Mouse (Mus musculus): ENCODE measurements around the gene Lclat1.

Gene Lclat1

GRCm38 (mm10) chr17:73091368-73091767 is 16.4 kb upstream of the Lclat1 start:
- no peak for DNase-seq

- DNase-seq: no peak
These were observed 15.4 kb upstream of the Lclat1 start for GRCm38 (mm10) chr17:73092103-73093097.

DNA sequence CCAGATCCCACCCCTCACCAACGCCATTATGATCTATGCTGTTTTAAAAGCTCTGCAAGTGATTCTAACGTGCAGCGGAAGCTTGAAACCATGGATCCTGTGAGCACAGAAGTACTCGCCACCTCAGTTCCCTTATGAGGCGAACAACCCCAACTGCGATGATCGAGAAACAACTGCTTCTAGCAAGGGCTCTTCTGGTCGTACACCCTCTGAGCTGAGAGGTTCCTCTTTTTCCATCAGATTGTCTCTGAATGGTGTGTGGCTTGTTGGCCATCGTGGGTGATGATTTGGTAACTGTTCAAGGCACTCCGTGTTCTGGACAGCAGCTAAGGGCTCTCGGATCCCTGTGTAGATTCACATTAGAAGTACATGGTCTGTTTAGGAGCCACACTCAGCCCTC is 12.7 kb upstream of the Lclat1 start:
- DNase-seq: no peak

GRCm38 (mm10) chr17:73095585-73095984 is 12.2 kb upstream of the Lclat1 start:
- DNase-seq: no peak

GRCm38 (mm10) chr17:73096484-73096883 is 11.3 kb upstream of the Lclat1 start:
- peak; percentile 46 to 81 for DNase-seq

- DNase-seq: no peak
These were observed 9.1 kb upstream of the Lclat1 start for GRCm38 (mm10) chr17:73098636-73099035.

- no peak for DNase-seq
These were observed 7.4 kb upstream of the Lclat1 start for GRCm38 (mm10) chr17:73100396-73100795.

GRCm38 (mm10) chr17:73102538-73102937 is 5.2 kb upstream of the Lclat1 start:
- no peak for DNase-seq

GRCm38 (mm10) chr17:73108170-73108887 is 544 bp downstream of the Lclat1 start:
- DNase-seq: peak; percentile 10 to 64

DNA sequence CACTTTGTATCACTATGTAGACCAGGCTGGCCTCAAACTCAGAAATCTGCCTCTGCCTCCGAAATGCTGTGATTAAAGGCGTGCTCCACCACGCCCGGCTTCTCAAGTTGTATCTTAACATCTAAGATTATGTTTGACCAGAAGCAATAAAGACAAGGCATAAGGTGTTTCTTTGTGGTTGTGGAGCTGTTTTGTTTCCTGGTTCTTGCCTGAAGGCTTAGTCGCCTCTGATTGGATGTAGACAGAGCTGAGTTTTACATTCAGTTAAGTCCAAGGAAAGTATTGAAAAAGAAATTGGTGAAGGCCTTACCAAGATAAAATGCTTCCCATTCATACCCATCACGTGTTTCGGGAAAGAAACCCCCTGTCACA is 1.1 kb downstream of the Lclat1 start:
- DNase-seq: no peak

GRCm38 (mm10) chr17:73112128-73112527 is 4.3 kb downstream of the Lclat1 start:
- DNase-seq: no peak

DNA sequence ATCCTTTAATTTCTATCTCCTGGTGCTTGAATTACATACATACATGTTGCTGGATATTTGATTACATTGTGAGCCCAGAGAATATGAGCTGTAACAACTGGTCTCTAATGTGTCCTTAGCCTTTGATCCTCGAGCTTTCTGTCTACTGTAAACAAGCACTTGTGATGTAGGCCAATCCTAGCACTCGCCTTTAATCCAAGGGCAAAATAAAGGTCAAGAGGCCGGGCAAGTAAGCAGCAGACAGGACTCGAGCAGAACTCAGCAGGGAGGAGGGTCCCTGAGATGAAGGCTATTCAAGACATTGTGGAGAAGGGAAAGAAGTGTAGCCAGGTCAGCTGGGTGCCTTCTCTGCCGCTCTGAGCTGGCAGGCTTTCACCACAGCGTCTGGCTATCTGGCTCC is 4.8 kb downstream of the Lclat1 start:
- DNase-seq: peak; percentile 13 to 46

GRCm38 (mm10) chr17:73113230-73113629 is 5.4 kb downstream of the Lclat1 start:
- peak; percentile 26 to 62 for DNase-seq

GRCm38 (mm10) chr17:73118134-73118533 is 10.3 kb downstream of the Lclat1 start:
- DNase-seq: no peak

DNA sequence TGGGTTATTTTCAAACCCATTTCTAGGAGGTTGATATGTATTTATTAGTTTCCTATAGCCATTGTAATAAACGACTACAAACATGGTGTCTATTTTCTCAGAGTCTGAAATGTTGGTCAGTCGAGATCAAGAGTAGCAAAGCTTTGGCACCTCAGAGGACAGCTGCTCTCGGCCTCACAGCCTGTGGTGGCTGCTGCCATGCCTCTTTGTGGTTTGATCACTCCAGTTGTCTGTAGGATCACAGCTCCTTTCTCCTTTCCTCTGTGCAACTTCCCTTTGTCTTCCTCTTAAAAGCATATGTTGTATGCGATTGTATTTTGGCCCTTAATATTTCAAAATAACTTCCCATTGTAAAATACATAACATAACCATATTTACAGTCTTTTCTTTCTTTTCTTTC is 10.9 kb downstream of the Lclat1 start:
- DNase-seq: no peak

GRCm38 (mm10) chr17:73119150-73119549 is 11.4 kb downstream of the Lclat1 start:
- DNase-seq: no peak

- no peak for DNase-seq
These were observed 12.8 kb downstream of the Lclat1 start for GRCm38 (mm10) chr17:73120545-73120944.

- no peak for DNase-seq
These were observed 13.9 kb downstream of the Lclat1 start for GRCm38 (mm10) chr17:73121726-73122125.

- DNase-seq: no peak
These were observed 18.6 kb downstream of the Lclat1 start for GRCm38 (mm10) chr17:73126349-73126748.

DNA sequence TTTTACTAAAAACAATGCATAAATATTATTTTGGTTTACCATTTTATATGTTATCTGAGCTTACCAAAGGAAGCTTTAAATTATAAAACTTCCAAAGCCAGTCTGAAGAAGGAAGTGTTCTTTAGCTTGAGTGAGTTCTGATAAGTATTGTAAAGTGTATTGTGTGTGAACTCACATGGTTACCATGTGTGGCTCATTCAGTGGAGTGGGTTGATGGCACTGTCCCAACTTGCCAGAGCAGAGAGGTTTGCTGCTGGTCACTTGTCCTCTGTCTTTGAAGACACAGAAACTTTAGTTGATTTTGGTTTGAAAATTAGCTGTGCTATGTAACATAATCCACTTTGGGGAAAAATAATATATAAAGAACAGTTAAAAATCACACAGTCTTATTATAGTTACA is 19.1 kb downstream of the Lclat1 start:
- DNase-seq: no peak

DNA sequence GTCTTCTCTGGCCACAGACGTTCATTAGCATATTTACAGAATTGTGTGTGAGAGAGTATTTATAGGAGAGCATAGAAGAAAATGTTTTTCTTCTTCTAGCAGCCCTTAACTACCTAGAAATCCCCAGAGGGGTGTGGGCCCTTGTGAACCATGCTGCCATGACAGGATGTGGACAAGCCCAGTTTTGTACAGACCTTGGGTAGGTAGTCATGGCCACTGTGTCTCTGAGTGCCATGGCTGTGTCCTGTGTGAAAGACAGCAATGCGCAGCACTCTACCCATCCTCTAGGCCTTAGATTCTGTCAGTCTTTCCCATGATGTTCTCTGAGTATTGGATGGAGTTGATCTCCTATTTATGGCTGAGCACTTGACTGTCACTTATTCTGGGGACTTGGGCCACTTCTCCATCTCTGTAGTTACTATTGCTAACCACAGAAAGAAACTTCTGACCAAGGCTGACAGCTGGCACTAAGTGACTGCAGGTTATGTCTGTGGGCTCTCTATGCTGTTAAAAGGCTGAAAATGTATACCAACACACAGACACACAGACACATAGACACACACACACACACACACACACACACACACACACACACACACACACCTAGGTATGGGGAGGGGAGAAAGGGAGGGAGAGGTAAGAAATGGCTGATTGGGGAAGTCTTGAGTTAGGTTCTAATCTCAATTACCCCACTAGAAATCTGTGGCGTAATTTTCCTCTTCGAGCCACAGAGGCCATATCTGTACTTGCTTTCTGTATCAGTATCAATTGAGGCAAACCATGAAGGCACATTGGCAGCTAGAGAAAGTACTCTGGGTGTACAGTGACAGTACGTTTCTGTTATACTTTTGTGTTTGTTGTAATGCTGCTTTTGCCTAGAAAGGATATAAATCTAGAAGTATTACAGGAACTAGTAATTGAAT is 29.0 kb downstream of the Lclat1 start:
- no peak for DNase-seq

DNA sequence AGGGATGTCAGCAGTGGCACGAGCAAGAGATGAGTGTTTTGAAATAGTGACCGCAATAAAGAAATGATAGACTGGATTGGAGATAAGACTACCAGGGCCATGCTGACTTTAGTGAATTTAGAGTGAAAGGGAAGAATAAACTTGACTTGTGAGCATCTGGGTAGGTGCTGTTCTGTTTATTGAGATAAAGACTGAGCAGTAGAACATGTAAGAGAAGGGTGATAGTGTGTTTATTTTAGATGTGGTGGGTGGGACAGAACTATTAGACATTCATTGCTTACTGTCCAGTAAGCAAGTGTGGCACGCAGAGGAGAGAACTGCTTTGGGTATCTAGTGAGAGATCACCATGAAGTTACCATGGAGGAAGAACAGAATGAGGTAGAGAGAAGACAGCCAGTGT is 30.4 kb downstream of the Lclat1 start:
- no peak for DNase-seq

- DNase-seq: no peak
These were observed 34.2 kb downstream of the Lclat1 start for GRCm38 (mm10) chr17:73142029-73142428.
